Mouse (Mus musculus): ENCODE measurements at regions not wholly inside any gene's neighbourhood (a gene's known extent, or its start where the extent isn't known, plus 50 kb on each side); places are given as distances from the start of the nearest gene placed in this dataset.

GRCm38 (mm10) chr10:21831002-21831696, 50.8 kb upstream of the Sgk1 start:
- DNase-seq (ENCODE audit: low spot score): no peak

Measured in testis, postnatal 14 days (tissue).